Mouse (Mus musculus): ENCODE measurements at regions not wholly inside any gene's neighbourhood (a gene's known extent, or its start where the extent isn't known, plus 50 kb on each side); places are given as distances from the start of the nearest gene placed in this dataset.

GRCm38 (mm10) chr14:72219523-72219922, 272.1 kb downstream of the Gm9195 start:
- DNase-seq: no peak

GRCm38 (mm10) chr14:72200307-72200706, 291.3 kb downstream of the Gm9195 start:
- DNase-seq: peak; percentile 65

- no peak for DNase-seq
These were observed 291.7 kb downstream of the Gm9195 start for GRCm38 (mm10) chr14:72199900-72200299.

- DNase-seq: peak; percentile 18
These were observed 293.7 kb downstream of the Gm9195 start for GRCm38 (mm10) chr14:72197972-72198371.

GRCm38 (mm10) chr14:72187329-72187984, 304.2 kb downstream of the Gm9195 start:
- peak; percentile 51 for DNase-seq

- DNase-seq: no peak
These were observed 315.9 kb downstream of the Gm9195 start for GRCm38 (mm10) chr14:72175751-72176150.

GRCm38 (mm10) chr14:72172549-72173405, 318.9 kb downstream of the Gm9195 start:
- DNase-seq: no peak

- DNase-seq: no peak
These were observed 319.9 kb downstream of the Gm9195 start for GRCm38 (mm10) chr14:72171777-72172176.

GRCm38 (mm10) chr14:72158537-72159323, 332.9 kb downstream of the Gm9195 start:
- peak; percentile 37 for DNase-seq

- DNase-seq: no peak
These were observed 336.3 kb downstream of the Gm9195 start for GRCm38 (mm10) chr14:72155197-72155907.

GRCm38 (mm10) chr14:72151676-72152075, 340.0 kb downstream of the Gm9195 start:
- no peak for DNase-seq

GRCm38 (mm10) chr14:72149463-72149862, 342.2 kb downstream of the Gm9195 start:
- DNase-seq: peak; percentile 24

GRCm38 (mm10) chr14:72148886-72149285, 342.8 kb downstream of the Gm9195 start:
- DNase-seq: no peak

GRCm38 (mm10) chr14:72146381-72146780, 345.3 kb downstream of the Gm9195 start:
- DNase-seq: no peak

GRCm38 (mm10) chr14:72142883-72143487, 348.7 kb downstream of the Gm9195 start:
- no peak for DNase-seq

GRCm38 (mm10) chr14:72141136-72141535, 350.5 kb downstream of the Gm9195 start:
- DNase-seq: no peak

GRCm38 (mm10) chr14:72130149-72130548, 361.5 kb downstream of the Gm9195 start:
- no peak for DNase-seq

- DNase-seq: no peak
These were observed 369.9 kb downstream of the Gm9195 start for GRCm38 (mm10) chr14:72121786-72122185.

GRCm38 (mm10) chr14:72121006-72121405, 370.6 kb downstream of the Gm9195 start:
- DNase-seq: no peak

- no peak for DNase-seq
These were observed 374.8 kb downstream of the Gm9195 start for GRCm38 (mm10) chr14:72116842-72117241.

GRCm38 (mm10) chr14:72113377-72113993, 378.2 kb downstream of the Gm9195 start:
- no peak for DNase-seq

GRCm38 (mm10) chr14:72110689-72111088, 380.9 kb downstream of the Gm9195 start:
- no peak for DNase-seq
